Mouse (Mus musculus) G1E (cell line): ENCODE measurements around the gene Mob1b. TPM values are rescaled to one million over a fixed set of nuclear protein-coding genes. Genes with fewer than 3 reads are reported as not detected.

Experiments used
- ATAC-seq: 2 replicates; pipeline ENCODE4 v1.8.0; 2016; ENCODE audit warnings: mild to moderate bottlenecking; ENCODE audit not compliant: insufficient number of reproducible peaks, poor library complexity, low FRiP score, severe bottlenecking; ENCODE audit errors: extremely low read depth
- DNase-seq: peaks from one replicate; pipeline ENCODE4 v3.0.0; 2012; ENCODE audit warnings: low spot score
- H3K27me3 ChIP-seq: 2 replicates; pipeline ENCODE4 v1.6.1; 2012; ENCODE audit warnings: mild to moderate bottlenecking, low read length, inconsistent platforms; ENCODE audit not compliant: insufficient read depth
- H3K36me3 ChIP-seq: replicated peaks from 2 replicates; pipeline ENCODE3; 2012; ENCODE audit warnings: mild to moderate bottlenecking, inconsistent platforms
- H3K4me1 ChIP-seq: 2 replicates; pipeline ENCODE4 v1.6.1; 2012; ENCODE audit warnings: low read depth, low read length, inconsistent platforms, mixed read lengths; ENCODE audit not compliant: insufficient read depth
- H3K4me3 ChIP-seq: 2 replicates; pipeline ENCODE4 v1.5.1; 2012; ENCODE audit warnings: low read depth, mild to moderate bottlenecking, inconsistent platforms, low read length, moderate library complexity, mixed read lengths
- H3K9me3 ChIP-seq: replicated peaks from 2 replicates; pipeline ENCODE4 v1.6.1; 2012; ENCODE audit warnings: inconsistent platforms
- CTCF ChIP-seq: IDR thresholded peaks from 2 replicates; pipeline ENCODE4 v1.5.1; 2012; ENCODE audit warnings: low read depth, low read length, inconsistent platforms, mixed read lengths
- GATA1 ChIP-seq: IDR thresholded peaks from 2 replicates; pipeline ENCODE4 v1.6.1; 2012; ENCODE audit warnings: borderline replicate concordance, low read length, inconsistent platforms, mixed read lengths
- GATA2 ChIP-seq: IDR thresholded peaks from 2 replicates; pipeline ENCODE4 v1.6.1; 2012; ENCODE audit warnings: low read depth, low read length, inconsistent platforms, borderline replicate concordance
- POLR2AphosphoS5 ChIP-seq: IDR thresholded peaks from 2 replicates; pipeline ENCODE4 v1.6.1; 2012; ENCODE audit warnings: low read depth, low read length, inconsistent platforms; ENCODE audit not compliant: insufficient replicate concordance
- TAL1 ChIP-seq: conservative IDR thresholded peaks from 2 replicates; pipeline ENCODE4 v1.6.1; 2012; ENCODE audit warnings: low read depth, low read length, inconsistent platforms, mixed read lengths
- polyA plus RNA-seq: library from polyadenylated mRNA; stranded (reverse); fragments of >175 nt; gene quantifications from 2 replicates; pipeline ENCODE4 v1.2.3, GENCODE M21; 2012
- total RNA-seq, 2 experiments: library from RNA; stranded (forward) in 1 of 2; stranded (reverse) in 1 of 2; fragments of 200-1000 nt in 1 of 2; fragments of >200 nt in 1 of 2; fragmentation: Nextera tagmentation in 1 of 2; gene quantifications; 2 replicates each; pipeline ENCODE4 v1.2.3; 2014 to 2017

Gene Mob1b
- total and polyA plus RNA-seq, 3 experiments = 18.4 to 47.9 (median 20.7) TPM

DNA sequence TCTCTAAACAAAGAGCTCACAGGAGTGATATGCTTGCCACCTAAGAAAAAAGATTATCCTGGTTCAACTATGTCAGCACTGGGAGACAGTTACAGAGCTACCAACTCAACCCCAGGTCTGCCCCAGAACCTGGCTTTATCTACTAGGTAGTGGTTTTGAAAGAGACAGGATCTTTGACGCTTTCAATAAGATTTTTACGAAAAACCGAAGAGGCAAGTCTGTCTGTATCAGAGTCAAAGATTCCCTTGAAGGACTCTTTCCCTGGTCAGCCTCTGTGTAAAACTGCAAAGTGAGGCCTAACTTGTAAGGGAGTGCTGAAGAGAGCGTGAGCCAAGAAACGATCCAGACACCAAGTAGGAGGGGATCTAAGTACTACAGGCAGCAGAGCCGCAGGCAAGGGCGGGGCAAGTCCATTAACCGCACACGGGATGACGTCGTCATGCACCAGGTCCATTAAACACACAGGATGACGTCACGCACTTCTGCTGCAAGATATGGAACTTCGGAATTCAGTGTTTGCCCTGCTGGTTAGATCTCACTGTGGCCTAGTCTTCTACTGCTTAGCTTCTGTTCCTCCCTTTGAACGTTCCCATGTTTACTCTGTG is 32.0 kb upstream of the Mob1b start:
- Histone ChIP-seq H3K9me3 (no peaks in the 10 kb centered on the region), H3K27me3 (peaks cover 28% of the 10 kb centered on the region), H3K4me1 (peaks cover 7% of the 10 kb centered on the region), H3K4me3 (no peak overlapping the region), H3K36me3 (no peaks in the 10 kb centered on the region)
- no peak for ATAC-seq
- TF ChIP-seq POLR2AphosphoS5 = no peak
- TF ChIP-seq TAL1 = no peak
- no peak for TF ChIP-seq GATA1
- no peak for TF ChIP-seq CTCF
- TF ChIP-seq GATA2 = no peak
- DNase-seq = no peak

DNA sequence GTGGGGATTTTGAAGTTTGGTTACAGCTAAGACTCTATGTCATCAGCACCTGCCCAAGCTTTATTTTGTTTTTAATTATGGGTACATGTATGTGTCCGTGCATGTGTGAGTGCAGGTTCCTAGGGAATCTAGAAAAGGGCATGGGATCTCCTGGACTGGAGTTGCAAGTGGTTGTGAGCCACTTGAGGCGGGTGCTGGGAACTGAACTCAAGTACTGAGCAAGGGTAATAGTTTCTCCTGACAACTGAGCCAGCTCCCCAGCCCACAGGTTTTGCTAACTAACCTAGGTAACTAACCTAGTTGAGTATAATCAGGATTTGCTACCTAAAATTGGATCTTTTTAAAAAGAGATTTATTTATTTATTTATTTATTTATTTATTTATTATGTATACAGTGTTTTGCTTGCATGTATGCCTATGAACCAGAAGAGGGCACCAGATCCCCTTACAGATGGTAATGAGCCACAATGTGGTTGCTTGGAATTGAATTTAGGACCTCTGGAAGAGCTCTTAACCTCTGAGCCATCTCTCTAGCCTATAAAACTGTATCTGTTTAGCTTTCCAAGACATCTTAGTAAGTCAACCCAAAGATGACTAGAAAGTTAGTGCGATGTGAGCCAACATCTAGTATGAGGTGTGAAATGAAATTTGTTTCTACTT is 31.2 kb upstream of the Mob1b start:
- TF ChIP-seq GATA2 = no peak
- TF ChIP-seq CTCF = peak; percentile 13; the same call in 1 of the 2 replicates
- DNase-seq (no peak), ATAC-seq (peak; percentile 54; the same call in 1 of the 2 replicates)
- no peaks in the 10 kb centered on the region for H3K9me3 ChIP-seq
- H3K36me3 ChIP-seq = no peaks in the 10 kb centered on the region
- H3K4me3 ChIP-seq = no peak overlapping the region
- peaks cover 7% of the 10 kb centered on the region for H3K4me1 ChIP-seq
- peaks cover 21% of the 10 kb centered on the region for H3K27me3 ChIP-seq

DNA sequence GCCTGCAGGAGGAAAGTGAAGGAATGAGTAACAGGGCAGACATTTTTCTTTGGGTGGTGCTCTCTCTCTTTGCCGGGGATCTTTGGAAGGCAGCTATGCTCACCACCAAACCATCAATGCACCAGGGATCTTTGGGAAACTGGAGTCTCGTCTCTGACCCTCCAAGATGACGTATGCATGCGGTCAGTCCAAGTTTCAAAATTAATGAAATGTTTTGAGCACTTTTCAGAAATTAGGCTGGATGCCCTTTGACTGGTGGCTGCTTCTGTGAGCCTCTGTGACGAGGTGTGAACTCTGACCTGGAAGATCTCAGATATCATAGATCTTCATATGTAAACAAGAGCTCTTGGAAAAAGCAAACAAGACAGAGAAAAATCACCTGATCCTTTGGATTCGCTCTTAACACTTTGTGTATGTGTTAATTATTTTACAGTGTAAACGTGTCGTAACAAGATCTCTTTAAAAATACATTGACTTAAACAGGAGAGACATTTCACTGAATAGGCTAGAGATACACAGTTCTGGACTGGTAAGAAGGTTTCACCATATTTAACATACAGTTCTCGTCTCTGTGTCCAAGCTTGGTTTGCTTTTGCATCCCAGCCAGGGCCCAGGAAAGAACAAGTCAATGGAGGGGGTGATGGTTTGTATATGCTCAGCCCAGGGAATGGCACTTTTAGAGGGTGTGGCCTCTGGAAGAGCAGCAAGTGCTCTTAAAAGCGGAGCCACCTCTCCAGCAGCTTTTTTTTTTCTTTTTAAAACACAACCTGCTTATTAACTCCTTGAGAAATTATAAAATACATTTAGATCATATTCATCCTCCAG is 29.8 kb upstream of the Mob1b start:
- peaks cover 7% of the 10 kb centered on the region for H3K4me1 ChIP-seq
- H3K9me3 ChIP-seq = no peaks in the 10 kb centered on the region
- H3K27me3 ChIP-seq = peaks cover 11% of the 10 kb centered on the region
- TF ChIP-seq POLR2AphosphoS5 (no peak), GATA1 (no peak), GATA2 (no peak), TAL1 (no peak), CTCF (no peak)
- H3K36me3 ChIP-seq = no peaks in the 10 kb centered on the region
- H3K4me3 ChIP-seq = no peak overlapping the region
- DNase-seq = no peak
- ATAC-seq = no peak

DNA sequence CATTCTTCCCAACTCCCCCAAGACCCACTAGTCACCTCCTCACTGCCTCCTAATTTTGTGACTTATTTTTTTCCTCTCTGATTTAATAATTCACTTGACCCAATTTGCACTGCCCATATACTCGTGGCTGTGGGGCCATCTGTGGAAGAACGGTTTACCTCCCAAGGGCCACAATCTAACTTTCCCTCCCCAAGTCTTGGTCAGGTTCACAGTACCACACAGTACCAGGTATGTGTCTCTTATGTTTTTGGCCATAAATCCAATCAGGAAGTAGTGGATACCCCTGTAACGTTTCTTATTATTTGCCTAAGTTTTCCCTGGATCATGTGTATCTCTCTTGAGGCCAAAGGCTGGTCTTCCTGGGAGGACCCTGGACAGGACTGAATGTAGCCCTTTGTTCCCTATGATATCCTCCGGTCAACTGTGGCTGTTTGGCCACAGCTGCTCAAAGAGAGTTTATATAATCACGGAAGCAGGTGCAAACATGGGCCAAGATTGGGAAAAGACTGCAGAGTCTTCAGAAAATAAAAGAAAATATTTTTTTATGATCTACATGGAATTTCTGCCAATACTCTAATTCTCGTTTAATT is 29.1 kb upstream of the Mob1b start:
- H3K4me1 ChIP-seq = peaks cover 7% of the 10 kb centered on the region
- TF ChIP-seq POLR2AphosphoS5 = no peak
- TF ChIP-seq CTCF = no peak
- no peak for TF ChIP-seq GATA1
- no peak for TF ChIP-seq GATA2
- TF ChIP-seq TAL1 = no peak
- H3K9me3 ChIP-seq = no peaks in the 10 kb centered on the region
- no peaks in the 10 kb centered on the region for H3K36me3 ChIP-seq
- ATAC-seq (no peak), DNase-seq (no peak)
- H3K27me3 ChIP-seq = peaks cover 13% of the 10 kb centered on the region
- no peak overlapping the region for H3K4me3 ChIP-seq

DNA sequence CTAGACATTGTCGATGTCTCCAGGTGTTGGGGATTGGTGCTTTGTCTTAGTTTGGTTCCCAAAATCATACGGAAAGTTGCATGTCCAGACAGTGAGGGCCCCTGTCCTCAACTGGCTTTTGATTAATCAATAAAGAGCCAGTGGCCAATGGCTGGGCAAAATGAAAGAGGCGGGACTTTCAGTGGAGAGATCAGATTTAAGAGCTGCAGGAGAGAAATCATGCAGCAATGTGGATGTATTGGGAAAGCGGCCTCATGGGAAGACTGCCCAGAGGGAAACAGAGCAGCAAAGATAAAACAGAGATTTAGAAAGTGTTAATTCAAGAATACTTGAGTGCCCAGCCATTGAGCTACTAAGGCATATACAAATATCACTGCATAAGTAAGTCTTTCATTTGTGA is 28.1 kb upstream of the Mob1b start:
- DNase-seq = no peak
- no peaks in the 10 kb centered on the region for H3K9me3 ChIP-seq
- peaks cover 7% of the 10 kb centered on the region for H3K4me1 ChIP-seq
- no peak for ATAC-seq
- H3K27me3 ChIP-seq = peaks cover 10% of the 10 kb centered on the region
- TF ChIP-seq POLR2AphosphoS5 (no peak), GATA1 (no peak), GATA2 (no peak), TAL1 (no peak), CTCF (no peak)
- H3K36me3 ChIP-seq = no peaks in the 10 kb centered on the region
- H3K4me3 ChIP-seq = no peak overlapping the region

DNA sequence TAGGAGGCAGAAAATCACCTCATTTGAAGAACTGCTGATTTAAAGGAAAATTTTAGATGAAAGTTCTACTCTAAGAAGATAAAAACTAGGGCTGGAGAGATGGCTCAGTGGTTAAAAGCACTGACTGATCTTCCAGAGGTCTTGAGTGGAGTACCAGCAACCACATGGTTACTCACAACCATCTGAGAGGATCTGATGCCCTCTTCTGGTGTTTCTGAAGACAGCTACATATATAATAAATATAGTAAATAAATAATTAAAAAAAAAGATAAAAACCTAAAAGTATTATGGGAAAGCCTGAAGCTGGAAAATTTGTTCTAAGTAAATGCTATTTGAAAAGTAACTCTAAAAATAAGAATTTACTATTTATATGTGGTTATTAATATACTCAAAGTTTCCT is 27.6 kb upstream of the Mob1b start:
- Histone ChIP-seq H3K27me3 (peaks cover 8% of the 10 kb centered on the region), H3K36me3 (no peaks in the 10 kb centered on the region), H3K4me3 (no peak overlapping the region), H3K4me1 (peaks cover 7% of the 10 kb centered on the region), H3K9me3 (no peaks in the 10 kb centered on the region)
- ATAC-seq (no peak), DNase-seq (no peak)
- TF ChIP-seq CTCF (no peak), GATA1 (no peak)
